16 mouse cellular contexts compared by ENCODE assay signal in genomic region chr16:21212369-21212768, GRCm38 (mm10). TPM values are rescaled to one million over a fixed set of nuclear protein-coding genes. Genes with fewer than 3 reads are reported as not detected.
DNase-seq lines count a peak whose midpoint lies in the region; ATAC-seq lines count a peak whose summit lies in the region.
"Had no signal": no experiment of that assay in that cellular context is flagged by ENCODE, and none has a peak within 500 bp of the region (broad histone marks: within the 10 kb centered on the region; RNA-seq: fewer than 3 reads in every experiment).

No protein-coding gene starts in this region.

- H3K36me3 ChIP-seq in hindbrain, embryonic 11.5 days (ENCODE audit: control insufficient read depth, insufficient read depth, low read length): peaks cover 2% of the 10 kb centered on the region; the same call in 1 of the 2 replicates
- H3K36me3 ChIP-seq in hindbrain, embryonic 13.5 days: peaks cover 18% of the 10 kb centered on the region
- peaks cover 7% of the 10 kb centered on the region; the same call in 1 of the 2 replicates for H3K36me3 ChIP-seq in embryonic facial prominence, embryonic 11.5 days (replicated peaks; ENCODE audit: control insufficient read depth, insufficient read depth, low read depth, low read length)
- H3K36me3 ChIP-seq in midbrain, embryonic 13.5 days: peaks cover 20% of the 10 kb centered on the region
- H3K36me3 ChIP-seq: liver, embryonic 13.5 days had no signal

- H3K27ac ChIP-seq in hindbrain, embryonic 11.5 days (ENCODE audit: low read depth, low read length): no peak overlapping the region
- H3K27ac ChIP-seq in hindbrain, embryonic 13.5 days: no peak overlapping the region
- peak overlapping the region; percentile 29; the same call in 1 of the 2 replicates for H3K27ac ChIP-seq in embryonic facial prominence, embryonic 11.5 days (replicated peaks; ENCODE audit: low read depth, low read length)
- no peak overlapping the region for H3K27ac ChIP-seq in midbrain, embryonic 13.5 days
- H3K27ac ChIP-seq: left cerebral cortex, adult 2 months; liver, embryonic 13.5 days had no signal

- H3K9me3 ChIP-seq in hindbrain, embryonic 11.5 days (ENCODE audit: control insufficient read depth, low read length): no peaks in the 10 kb centered on the region
- no peaks in the 10 kb centered on the region for H3K9me3 ChIP-seq in hindbrain, embryonic 13.5 days
- no peaks in the 10 kb centered on the region for H3K9me3 ChIP-seq in embryonic facial prominence, embryonic 11.5 days (replicated peaks; ENCODE audit: control insufficient read depth, low read length)
- H3K9me3 ChIP-seq in midbrain, embryonic 13.5 days: no peaks in the 10 kb centered on the region
- H3K9me3 ChIP-seq: intestine, embryonic 15.5 days; liver, embryonic 13.5 days had no signal

- H3K4me2 ChIP-seq in hindbrain, embryonic 11.5 days (replicated peaks; ENCODE audit: low read depth, low read length): no peak overlapping the region; the same call in 1 of the 2 replicates
- no peak overlapping the region for H3K4me2 ChIP-seq in hindbrain, embryonic 13.5 days
- no peak overlapping the region for H3K4me2 ChIP-seq in embryonic facial prominence, embryonic 11.5 days (ENCODE audit: low read depth, low read length)
- 0 out of 2 replicates have a peak overlapping the region, but pooled peaks have one; percentile 15 for H3K4me2 ChIP-seq in midbrain, embryonic 13.5 days (replicated peaks)
- H3K4me2 ChIP-seq: liver, embryonic 13.5 days had no signal

- no peak overlapping the region for H3K9ac ChIP-seq in hindbrain, embryonic 11.5 days (ENCODE audit: low read depth, low read length)
- no peak overlapping the region for H3K9ac ChIP-seq in hindbrain, embryonic 13.5 days
- H3K9ac ChIP-seq in embryonic facial prominence, embryonic 11.5 days (replicated peaks; ENCODE audit: low read length): peak overlapping the region; percentile 37
- peak overlapping the region; percentile 49 for H3K9ac ChIP-seq in midbrain, embryonic 13.5 days (replicated peaks)
- H3K9ac ChIP-seq: forebrain, postnatal 0 days; liver, embryonic 13.5 days had no signal

- H3K4me3 ChIP-seq in hindbrain, embryonic 11.5 days (ENCODE audit: low read depth, low read length): no peak overlapping the region
- H3K4me3 ChIP-seq in hindbrain, embryonic 13.5 days: no peak overlapping the region
- no peak overlapping the region for H3K4me3 ChIP-seq in embryonic facial prominence, embryonic 11.5 days (ENCODE audit: low read depth, low read length)
- H3K4me3 ChIP-seq in midbrain, embryonic 13.5 days (replicated peaks): no peak overlapping the region
- H3K4me3 ChIP-seq: intestine, embryonic 15.5 days; left cerebral cortex, adult 2 months; liver, embryonic 13.5 days had no signal

- peaks cover 23% of the 10 kb centered on the region for H3K4me1 ChIP-seq in hindbrain, embryonic 11.5 days (replicated peaks; ENCODE audit: control insufficient read depth, insufficient read depth, low read length)
- H3K4me1 ChIP-seq in hindbrain, embryonic 13.5 days (replicated peaks): peaks cover 83% of the 10 kb centered on the region
- H3K4me1 ChIP-seq in embryonic facial prominence, embryonic 11.5 days (ENCODE audit: control insufficient read depth, insufficient read depth, low read length): peaks cover 33% of the 10 kb centered on the region
- peaks cover 85% of the 10 kb centered on the region for H3K4me1 ChIP-seq in midbrain, embryonic 13.5 days (replicated peaks)

- no peak for ATAC-seq in hindbrain, embryonic 11.5 days (ENCODE audit: low FRiP score)
- no peak for ATAC-seq in hindbrain, embryonic 13.5 days (ENCODE audit: low FRiP score)
- ATAC-seq in embryonic facial prominence, embryonic 11.5 days (replicated peaks; ENCODE audit: insufficient number of reproducible peaks, low FRiP score, low TSS enrichment, low read depth): no peak
- no peak for ATAC-seq in midbrain, embryonic 13.5 days
- ATAC-seq: forebrain, postnatal 0 days; intestine, embryonic 15.5 days had no signal

- 10% methylated on average over 1 of the region's 1 CpGs for WGBS in hindbrain, embryonic 11.5 days
- 3% methylated on average over 1 of the region's 1 CpGs for WGBS in hindbrain, embryonic 13.5 days
- WGBS in embryonic facial prominence, embryonic 11.5 days: 12% methylated on average over 1 of the region's 1 CpGs
- 0% methylated on average over 1 of the region's 1 CpGs for WGBS in midbrain, embryonic 13.5 days

- DNase-seq in hindbrain, embryonic 11.5 days (ENCODE audit: low spot score): peak; percentile 41
- peak; percentile 70 for DNase-seq in embryo, embryonic 10 days (ENCODE audit: low spot score)
- DNase-seq in embryonic facial prominence, embryonic 11.5 days (ENCODE audit: low spot score): no peak
- no peak for DNase-seq in spleen, postnatal 10 days (ENCODE audit: low spot score in 2 of 2)
- DNase-seq in right cerebral cortex, postnatal 14 days: no peak
- DNase-seq: adrenal gland, postnatal 36 days; forebrain, postnatal 0 days; gastrocnemius, postnatal 36 days; liver, embryonic 13.5 days; lung, postnatal 36 days; thymus, postnatal 25 days had no signal

- 0 out of 2 replicates have a peak, but pooled peaks cover 2% of the 10 kb centered on the region for H3K27me3 ChIP-seq in hindbrain, embryonic 11.5 days (ENCODE audit: control insufficient read depth, insufficient read depth, low read length)
- H3K27me3 ChIP-seq in hindbrain, embryonic 13.5 days: no peaks in the 10 kb centered on the region
- no peaks in the 10 kb centered on the region for H3K27me3 ChIP-seq in embryonic facial prominence, embryonic 11.5 days (ENCODE audit: control insufficient read depth, insufficient read depth, low read length)
- H3K27me3 ChIP-seq in midbrain, embryonic 13.5 days: no peaks in the 10 kb centered on the region
- H3K27me3 ChIP-seq: intestine, embryonic 15.5 days had no signal

RNA-seq across cellular contexts. Expression of gene Ephb3, which starts 7.8 kb away (rescaled TPM):
- polyA plus RNA-seq in hindbrain, embryonic 11.5 days (2014; fragmentation: Nextera tagmentation; extraction: Ambion mirVana): 10.3 and 11.2 TPM in 2 replicates
- 13.3 and 14.7 TPM in 2 replicates for polyA plus RNA-seq in hindbrain, embryonic 13.5 days (2015; fragmentation: Nextera tagmentation; extraction: Ambion mirVana)
- 22.2 and 24.8 TPM in 2 replicates for polyA plus RNA-seq in embryonic facial prominence, embryonic 11.5 days (2014; fragmentation: Nextera tagmentation; extraction: Ambion mirVana)
- polyA plus RNA-seq in midbrain, embryonic 13.5 days (2015; fragmentation: Nextera tagmentation; extraction: Ambion mirVana): 14.8 and 19.4 TPM in 2 replicates

RNA-seq across cellular contexts. Expression of gene Teddm3, which starts 58.6 kb away (rescaled TPM):
- polyA plus RNA-seq in hindbrain, embryonic 11.5 days (2014; fragmentation: Nextera tagmentation; extraction: Ambion mirVana): not detected in 2 replicates
- polyA plus RNA-seq in hindbrain, embryonic 13.5 days (2015; fragmentation: Nextera tagmentation; extraction: Ambion mirVana): 0.19 TPM in 1 of 2 replicates, not detected in the other
- polyA plus RNA-seq in embryonic facial prominence, embryonic 11.5 days (2014; fragmentation: Nextera tagmentation; extraction: Ambion mirVana): not detected in 2 replicates
- polyA plus RNA-seq in midbrain, embryonic 13.5 days (2015; fragmentation: Nextera tagmentation; extraction: Ambion mirVana): not detected in 2 replicates
- polyA plus RNA-seq: forebrain, postnatal 0 days; heart, embryonic 16.5 days; intestine, embryonic 15.5 days; liver, embryonic 13.5 days had no signal

Comparison
In these comparisons a context has a peak if more than half of its experiments do, and no peak if none do; other contexts are left out.
1. DNase-seq: peak in hindbrain, embryonic 11.5 days (single experiment) and embryo, embryonic 10 days (single experiment); none in embryonic facial prominence, embryonic 11.5 days (single experiment), spleen, postnatal 10 days (0 of 2) and right cerebral cortex, postnatal 14 days (single experiment).
2. H3K9ac ChIP-seq: peak in embryonic facial prominence, embryonic 11.5 days (single experiment) and midbrain, embryonic 13.5 days (single experiment); none in hindbrain, embryonic 11.5 days (single experiment) and hindbrain, embryonic 13.5 days (single experiment).